Mouse (Mus musculus): ENCODE results near the gene Prkcq. TPM values are rescaled to one million over a fixed set of nuclear protein-coding genes. Genes with fewer than 3 reads are reported as not detected.

Prkcq gene
- polyA plus RNA-seq, 1 experiment from 2014 or later: 2.1 TPM

DNA sequence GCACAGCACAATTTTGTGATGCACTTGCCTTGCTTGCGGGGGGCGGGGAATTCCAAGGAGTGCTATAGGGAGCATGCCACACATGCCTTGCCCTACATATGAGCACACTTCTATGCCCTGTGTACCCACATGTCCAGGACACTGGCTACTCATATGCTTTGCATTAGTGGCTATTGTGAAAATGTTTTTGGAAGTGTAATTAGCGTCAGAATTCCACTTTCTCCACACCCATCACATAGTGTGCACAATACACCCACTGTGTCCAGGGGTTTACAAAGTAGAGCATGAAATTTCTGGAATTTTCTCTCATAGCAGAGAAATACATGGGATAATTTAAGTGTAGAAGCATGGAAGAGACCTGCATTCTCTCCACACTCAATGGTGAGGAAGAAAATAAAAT lies 7.7 kb upstream of the Prkcq start:
- H3K27ac ChIP-seq: no peak overlapping the region
- no peaks in the 10 kb centered on the region for H3K27me3 ChIP-seq (ENCODE audit: insufficient read depth, poor library complexity, severe bottlenecking)
- H3K4me3 ChIP-seq: no peak overlapping the region
- no peaks in the 10 kb centered on the region for H3K36me3 ChIP-seq
- H3K9me3 ChIP-seq: no peaks in the 10 kb centered on the region
- 84% methylated on average over 3 of the region's 3 CpGs for WGBS
- no peak for DNase-seq (ENCODE audit: low spot score)
- no peaks in the 10 kb centered on the region for H3K4me1 ChIP-seq

DNA sequence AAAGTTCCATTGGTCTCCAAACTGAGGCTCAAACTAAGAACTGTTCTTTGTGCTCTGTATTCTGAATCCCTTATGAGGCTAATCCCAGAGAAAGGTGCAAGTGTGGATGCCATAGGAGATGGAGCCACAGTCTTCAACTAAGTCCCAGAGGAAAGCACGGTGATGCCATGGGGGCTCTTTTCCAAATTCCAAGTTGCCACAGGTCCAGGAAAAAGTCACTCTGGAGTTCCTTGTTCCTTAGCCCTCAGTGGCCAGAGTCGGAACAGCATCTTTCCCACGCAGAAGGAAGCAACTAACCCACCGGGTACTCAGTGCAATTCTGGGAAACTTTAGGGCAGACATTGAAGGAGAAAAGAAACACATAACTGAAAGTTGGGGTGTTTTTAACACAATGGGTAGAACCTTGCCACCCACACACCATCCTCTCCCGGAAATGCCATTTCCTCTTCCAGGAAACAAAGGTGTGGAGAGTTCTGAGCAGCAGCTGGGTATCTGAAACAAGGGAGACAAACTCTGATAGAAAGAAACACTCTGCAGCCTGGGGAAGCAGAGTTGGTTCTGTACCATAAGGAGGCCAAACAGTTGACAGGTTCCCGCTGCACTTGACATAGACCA lies 2.1 kb upstream of the Prkcq start:
- Histone ChIP-seq H3K36me3 (no peaks in the 10 kb centered on the region), H3K4me1 (peaks cover 6% of the 10 kb centered on the region; the same call in 1 of the 2 replicates), H3K27me3 (ENCODE audit: insufficient read depth, poor library complexity, severe bottlenecking) (peaks cover 21% of the 10 kb centered on the region), H3K4me3 (no peak overlapping the region), H3K9me3 (no peaks in the 10 kb centered on the region), H3K27ac (no peak overlapping the region)
- WGBS: 62% methylated on average over 6 of the region's 6 CpGs
- no peak for DNase-seq (ENCODE audit: low spot score)

DNA sequence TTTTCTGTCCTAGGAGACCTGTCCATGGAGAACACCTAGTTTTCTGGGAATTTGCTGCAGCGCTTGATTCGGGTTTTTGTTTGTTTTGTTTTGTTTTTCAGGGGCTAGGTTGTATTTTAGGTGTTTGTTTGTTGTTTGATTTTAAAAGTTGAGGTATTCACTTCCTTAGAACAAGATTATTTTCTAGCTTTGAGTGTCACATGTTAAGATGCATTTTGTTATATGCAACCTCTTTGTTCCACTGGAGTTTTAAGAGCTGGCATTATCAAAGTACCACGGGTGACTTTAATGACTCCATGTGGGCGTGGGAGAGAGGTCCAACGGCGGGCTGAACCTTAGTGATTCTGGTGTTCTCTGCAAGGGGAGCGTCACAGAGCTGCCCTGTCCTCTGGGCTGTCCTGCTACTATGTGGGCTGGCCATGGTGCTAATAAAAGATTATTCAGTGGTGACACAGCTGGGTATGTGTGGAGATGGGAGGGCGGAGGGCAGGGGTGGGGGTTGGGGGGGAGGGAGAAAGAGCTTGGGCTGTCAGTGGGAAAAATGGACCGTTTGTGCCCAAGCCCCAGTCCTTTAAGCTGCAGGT lies 1.0 kb downstream of the Prkcq start:
- peak overlapping the region; percentile 66; the same call in 1 of the 2 replicates for H3K4me3 ChIP-seq

DNA sequence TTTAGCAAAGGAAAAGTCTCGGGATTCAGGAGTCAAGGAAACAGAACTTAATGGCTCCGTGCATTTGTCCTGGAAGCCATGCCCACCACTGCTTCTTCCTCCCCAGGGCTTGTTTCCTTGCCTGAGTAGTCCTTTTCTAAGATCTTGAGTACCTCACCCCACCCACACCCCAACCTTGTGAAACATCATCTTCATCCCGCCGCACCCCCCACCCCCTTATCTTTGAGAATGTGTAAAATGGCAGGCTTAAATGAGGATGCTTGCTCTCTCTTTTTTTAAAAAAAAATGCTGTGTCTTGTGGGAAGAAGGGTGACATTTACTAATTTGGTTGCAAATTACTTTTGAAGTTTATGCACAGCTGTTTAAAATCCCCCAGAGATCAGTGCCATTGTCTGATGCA lies 1.6 kb downstream of the Prkcq start:
- H3K36me3 ChIP-seq: no peaks in the 10 kb centered on the region
- WGBS: 65% methylated on average over 4 of the region's 4 CpGs
- H3K4me1 ChIP-seq: peaks cover 6% of the 10 kb centered on the region; the same call in 1 of the 2 replicates
- H3K27me3 ChIP-seq (ENCODE audit: insufficient read depth, poor library complexity, severe bottlenecking): peaks cover 27% of the 10 kb centered on the region
- H3K9me3 ChIP-seq: no peaks in the 10 kb centered on the region
- DNase-seq (ENCODE audit: low spot score): no peak
- no peak overlapping the region for H3K4me3 ChIP-seq
- no peak overlapping the region for H3K27ac ChIP-seq

More for the DNA sequence above, 1.0 kb downstream of the Prkcq start:
- WGBS: 15% methylated on average over 9 of the region's 9 CpGs
- no peaks in the 10 kb centered on the region for H3K9me3 ChIP-seq
- H3K4me1 ChIP-seq: peaks cover 6% of the 10 kb centered on the region; the same call in 1 of the 2 replicates
- no peaks in the 10 kb centered on the region for H3K36me3 ChIP-seq
- no peak for DNase-seq (ENCODE audit: low spot score)
- H3K27me3 ChIP-seq (ENCODE audit: insufficient read depth, poor library complexity, severe bottlenecking): peaks cover 27% of the 10 kb centered on the region
- no peak overlapping the region for H3K27ac ChIP-seq

DNA sequence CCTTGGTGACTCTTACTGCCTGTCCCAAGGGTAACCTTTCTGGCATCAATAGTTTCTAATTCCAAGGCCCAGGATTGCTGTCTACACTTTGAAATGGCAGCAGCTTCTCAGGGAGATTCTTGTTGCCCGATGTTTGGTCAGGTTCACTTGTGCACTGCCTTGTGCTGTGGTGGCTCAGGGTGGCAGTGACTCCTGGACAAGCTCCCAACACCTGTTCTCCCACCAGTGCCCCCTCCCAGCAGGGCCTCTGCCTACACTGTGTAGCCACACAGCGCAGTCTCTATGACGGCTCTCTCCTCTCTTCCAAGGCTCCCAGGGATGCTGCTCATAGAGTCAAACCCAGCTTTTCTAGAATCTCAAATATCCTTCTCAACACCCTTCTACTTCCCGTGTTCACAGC lies 2.2 kb downstream of the Prkcq start:
- no peaks in the 10 kb centered on the region for H3K9me3 ChIP-seq
- H3K36me3 ChIP-seq: no peaks in the 10 kb centered on the region
- no peak overlapping the region for H3K4me3 ChIP-seq
- WGBS: 60% methylated on average over 4 of the region's 4 CpGs
- H3K27ac ChIP-seq: no peak overlapping the region
- H3K4me1 ChIP-seq: peaks cover 6% of the 10 kb centered on the region; the same call in 1 of the 2 replicates
- DNase-seq (ENCODE audit: low spot score): no peak
- peaks cover 27% of the 10 kb centered on the region for H3K27me3 ChIP-seq (ENCODE audit: insufficient read depth, poor library complexity, severe bottlenecking)

DNA sequence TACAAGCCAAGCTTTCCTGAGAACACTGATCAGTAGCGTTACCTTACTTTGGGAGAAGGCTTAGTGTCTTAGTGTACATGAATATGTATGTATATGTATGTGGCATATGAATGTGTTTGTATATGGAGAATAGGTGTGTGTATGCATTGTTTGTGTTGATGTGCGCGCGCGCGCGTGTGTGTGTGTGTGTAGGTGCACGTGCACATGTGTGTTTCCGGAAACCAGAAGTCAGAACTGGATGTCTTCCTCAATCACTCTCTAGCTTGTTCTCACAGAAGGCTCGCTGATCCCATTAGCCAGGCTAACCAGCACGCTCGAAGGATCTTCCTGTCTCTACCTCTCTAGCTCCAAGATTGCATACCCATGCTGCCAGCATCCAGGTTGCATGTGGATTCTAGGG lies 6.0 kb downstream of the Prkcq start:
- Histone ChIP-seq H3K36me3 (no peaks in the 10 kb centered on the region), H3K9me3 (no peaks in the 10 kb centered on the region), H3K4me3 (no peak overlapping the region), H3K4me1 (no peaks in the 10 kb centered on the region), H3K27me3 (ENCODE audit: insufficient read depth, poor library complexity, severe bottlenecking) (peaks cover 21% of the 10 kb centered on the region), H3K27ac (no peak overlapping the region)
- no peak for DNase-seq (ENCODE audit: low spot score)
- WGBS: 91% methylated on average over 12 of the region's 12 CpGs

DNA sequence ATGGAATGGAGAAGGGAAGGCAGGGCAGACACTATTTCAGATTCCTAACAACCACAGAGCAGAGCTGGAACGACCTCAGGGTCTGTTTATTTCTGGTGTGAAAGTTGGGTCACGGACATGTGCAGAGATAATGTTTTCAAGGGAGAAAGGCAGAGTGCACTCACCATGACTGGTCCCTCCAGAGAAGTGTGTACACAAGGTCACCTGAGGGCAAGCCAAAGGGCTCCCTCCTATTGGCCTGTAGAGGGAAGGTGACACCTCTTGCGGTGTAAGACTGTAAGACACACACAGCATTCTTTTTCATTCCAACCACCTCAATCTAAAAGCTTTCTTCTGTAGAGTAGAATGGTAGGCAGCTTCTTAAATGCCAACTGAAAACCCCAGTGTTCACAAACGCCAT lies 9.6 kb downstream of the Prkcq start:
- DNase-seq (ENCODE audit: low spot score): no peak
- no peak overlapping the region for H3K27ac ChIP-seq

DNA sequence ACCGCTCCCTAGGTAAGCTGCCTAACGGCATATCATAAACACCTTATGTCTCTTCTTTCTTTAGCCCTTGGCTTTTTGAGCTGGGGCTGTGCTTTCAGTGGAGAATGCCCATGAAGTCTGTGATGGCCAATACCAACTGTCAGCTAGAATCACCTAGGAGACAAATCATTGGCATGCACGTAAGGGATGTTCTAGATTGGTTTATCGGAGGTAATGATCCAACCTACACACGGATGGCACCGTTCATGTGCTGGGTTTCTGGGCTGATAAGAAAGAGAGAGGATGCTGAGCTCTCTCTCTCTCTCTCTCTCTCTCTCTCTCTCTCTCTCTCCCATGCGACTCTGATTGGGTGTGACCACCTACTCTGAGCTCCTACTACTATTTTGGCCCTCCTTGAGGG lies 10.2 kb downstream of the Prkcq start:
- no peak overlapping the region for H3K4me3 ChIP-seq
- 86% methylated on average over 7 of the region's 7 CpGs for WGBS
- H3K27ac ChIP-seq: no peak overlapping the region
- H3K27me3 ChIP-seq (ENCODE audit: insufficient read depth, poor library complexity, severe bottlenecking): no peaks in the 10 kb centered on the region
- H3K4me1 ChIP-seq: no peaks in the 10 kb centered on the region
- no peaks in the 10 kb centered on the region for H3K36me3 ChIP-seq
- H3K9me3 ChIP-seq: no peaks in the 10 kb centered on the region
- no peak for DNase-seq (ENCODE audit: low spot score)

More for the DNA sequence above, 9.6 kb downstream of the Prkcq start:
- no peak overlapping the region for H3K4me3 ChIP-seq
- no peaks in the 10 kb centered on the region for H3K9me3 ChIP-seq
- H3K4me1 ChIP-seq: no peaks in the 10 kb centered on the region
- no peaks in the 10 kb centered on the region for H3K27me3 ChIP-seq (ENCODE audit: insufficient read depth, poor library complexity, severe bottlenecking)
- WGBS: 62% methylated on average over 4 of the region's 4 CpGs
- no peaks in the 10 kb centered on the region for H3K36me3 ChIP-seq

DNA sequence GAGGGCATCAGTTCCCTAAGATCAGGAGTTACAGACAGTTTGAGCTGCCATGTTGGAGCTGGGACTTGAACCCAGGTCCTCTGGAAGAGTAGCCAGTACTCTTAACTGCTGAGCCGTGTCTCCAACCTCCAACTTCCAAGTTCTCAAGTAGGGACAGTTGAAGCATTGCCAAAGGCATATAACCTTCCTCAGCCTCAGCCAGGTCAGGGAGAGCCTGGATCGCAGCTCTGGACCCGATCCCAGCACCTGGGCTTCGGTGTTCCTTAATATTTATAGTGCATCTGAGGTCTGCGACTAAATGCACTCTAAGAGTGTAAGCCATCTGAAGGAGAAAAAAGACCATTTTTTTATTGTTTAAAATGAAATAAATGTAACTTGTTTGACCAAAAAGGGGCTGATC lies 12.1 kb downstream of the Prkcq start:
- 85% methylated on average over 5 of the region's 5 CpGs for WGBS
- no peak for DNase-seq (ENCODE audit: low spot score)
- Histone ChIP-seq H3K27ac (no peak overlapping the region), H3K9me3 (no peaks in the 10 kb centered on the region), H3K4me1 (no peaks in the 10 kb centered on the region), H3K4me3 (no peak overlapping the region), H3K36me3 (no peaks in the 10 kb centered on the region), H3K27me3 (ENCODE audit: insufficient read depth, poor library complexity, severe bottlenecking) (no peaks in the 10 kb centered on the region)

DNA sequence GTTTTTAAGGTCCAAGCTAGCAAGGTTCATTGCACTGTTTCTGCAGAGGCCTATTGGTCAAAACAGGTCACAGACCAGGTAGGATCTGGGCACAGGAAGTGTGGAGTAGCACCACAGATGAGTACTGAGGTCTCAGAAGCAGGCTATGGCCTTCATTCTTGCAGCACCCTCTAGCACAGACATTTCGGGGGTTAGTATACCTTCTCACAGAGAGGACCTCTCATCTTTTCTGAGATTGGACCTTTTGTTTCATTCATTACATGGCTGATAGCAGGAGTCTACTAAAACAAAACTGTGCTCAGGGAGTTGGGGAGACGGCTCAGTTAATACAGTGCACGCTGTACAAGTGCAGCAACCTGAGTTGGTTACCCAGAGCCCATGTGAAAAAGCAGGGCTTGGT lies 14.7 kb downstream of the Prkcq start:
- H3K27ac ChIP-seq: no peak overlapping the region
- H3K4me3 ChIP-seq: no peak overlapping the region
- DNase-seq (ENCODE audit: low spot score): no peak
- no peaks in the 10 kb centered on the region for H3K4me1 ChIP-seq
- H3K27me3 ChIP-seq (ENCODE audit: insufficient read depth, poor library complexity, severe bottlenecking): no peaks in the 10 kb centered on the region
- WGBS: 86% methylated on average over 3 of the region's 3 CpGs
- H3K36me3 ChIP-seq: no peaks in the 10 kb centered on the region
- H3K9me3 ChIP-seq: no peaks in the 10 kb centered on the region

DNA sequence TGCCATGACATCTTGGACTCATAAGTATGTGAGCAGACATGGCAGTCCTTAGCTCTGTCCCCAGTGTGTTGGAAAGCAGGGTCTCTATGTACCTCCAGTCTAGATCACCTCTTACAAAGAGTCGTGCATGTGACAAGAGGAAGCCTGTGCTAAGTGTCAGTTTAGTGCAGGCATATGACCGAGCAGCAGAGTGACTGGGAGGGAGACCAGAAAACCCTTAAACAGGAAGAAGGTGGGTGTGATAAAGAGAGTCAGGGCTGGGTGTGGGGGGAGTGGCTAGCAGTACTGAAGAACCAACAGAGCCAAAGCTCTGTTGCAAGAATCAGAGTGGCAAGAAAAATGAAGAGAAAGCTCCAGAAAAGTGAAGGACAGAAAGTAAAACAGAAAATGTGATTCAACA lies 15.3 kb downstream of the Prkcq start:
- H3K27ac ChIP-seq: no peak overlapping the region
- no peaks in the 10 kb centered on the region for H3K36me3 ChIP-seq
- no peaks in the 10 kb centered on the region for H3K4me1 ChIP-seq
- no peak for DNase-seq (ENCODE audit: low spot score)
- no peak overlapping the region for H3K4me3 ChIP-seq
- WGBS: 39% methylated on average over 2 of the region's 2 CpGs
- no peaks in the 10 kb centered on the region for H3K9me3 ChIP-seq
- no peaks in the 10 kb centered on the region for H3K27me3 ChIP-seq (ENCODE audit: insufficient read depth, poor library complexity, severe bottlenecking)

DNA sequence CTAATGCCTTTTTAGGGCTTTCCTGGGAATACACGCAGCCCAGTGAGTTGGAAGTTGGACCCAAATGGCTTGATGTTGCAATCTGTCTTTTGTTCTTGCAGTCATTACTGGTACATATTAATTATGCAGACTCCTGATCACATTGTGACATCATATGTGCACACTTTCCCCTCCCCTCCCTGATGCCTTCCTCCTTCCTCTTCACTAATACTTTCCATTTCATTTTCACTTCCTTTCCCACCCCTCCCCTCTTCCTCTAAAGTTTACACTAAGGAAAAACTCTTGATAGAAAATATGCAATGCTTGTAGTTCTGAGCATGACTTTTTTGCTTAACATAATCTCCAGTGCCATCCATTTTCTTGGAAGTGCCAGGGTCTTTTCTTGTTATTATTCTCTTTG lies 16.4 kb downstream of the Prkcq start:
- H3K36me3 ChIP-seq: no peaks in the 10 kb centered on the region
- no peaks in the 10 kb centered on the region for H3K27me3 ChIP-seq (ENCODE audit: insufficient read depth, poor library complexity, severe bottlenecking)
- no peak overlapping the region for H3K4me3 ChIP-seq
- H3K4me1 ChIP-seq: no peaks in the 10 kb centered on the region
- no peak for DNase-seq (ENCODE audit: low spot score)
- no peaks in the 10 kb centered on the region for H3K9me3 ChIP-seq
- 77% methylated on average over 1 of the region's 1 CpGs for WGBS
- no peak overlapping the region for H3K27ac ChIP-seq

DNA sequence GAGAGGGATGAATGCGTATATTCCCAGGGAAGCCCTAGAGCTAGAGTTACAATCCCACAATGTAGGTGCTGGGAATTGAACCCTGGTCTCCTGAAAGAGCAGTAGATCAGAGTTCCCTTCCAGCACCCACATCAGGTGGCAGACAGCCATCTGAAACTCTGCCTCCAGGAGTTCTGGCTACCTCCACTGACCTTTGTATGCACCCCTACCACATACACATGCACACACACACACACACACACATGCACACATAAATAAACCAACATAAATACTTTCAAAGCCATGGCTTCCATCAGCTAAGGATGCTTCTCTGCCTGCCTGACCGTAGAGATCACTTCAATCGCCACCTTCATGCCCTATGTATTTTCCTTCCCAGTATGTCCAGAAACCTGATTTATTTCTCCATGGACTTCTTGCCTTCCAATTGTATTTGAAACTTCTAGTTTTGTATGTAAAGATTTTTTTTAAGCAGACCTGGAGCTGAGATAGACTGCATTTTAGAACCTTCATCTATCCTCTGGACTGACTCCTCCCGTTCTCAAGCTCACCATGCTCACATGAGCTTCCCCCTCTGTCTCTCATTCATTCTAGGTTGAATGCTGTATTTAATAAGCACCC lies 17.4 kb downstream of the Prkcq start:
- no peaks in the 10 kb centered on the region for H3K27me3 ChIP-seq (ENCODE audit: insufficient read depth, poor library complexity, severe bottlenecking)
- no peaks in the 10 kb centered on the region for H3K9me3 ChIP-seq
- DNase-seq (ENCODE audit: low spot score): no peak
- H3K27ac ChIP-seq: no peak overlapping the region
- WGBS: 87% methylated on average over 4 of the region's 4 CpGs
- no peaks in the 10 kb centered on the region for H3K36me3 ChIP-seq
- H3K4me1 ChIP-seq: no peaks in the 10 kb centered on the region
- H3K4me3 ChIP-seq: no peak overlapping the region

Measured in heart, embryonic 10.5 days (tissue).